Mouse (Mus musculus): ENCODE data around the gene Itpr2. TPM values are rescaled to one million over a fixed set of nuclear protein-coding genes. Genes with fewer than 3 reads are reported as not detected.

The Itpr2 gene
- polyA plus RNA-seq (2017; shearing (Covaris generic)): 268 TPM

GRCm38 (mm10) chr6:146501866-146502804 is at the start of gene Itpr2:
Gene Itpr2 (minus strand): TSS chr6:146502223.

Other genes starting within 250 kb of the Itpr2 start
- gene Fgfr1op2, start 75.0 kb upstream of the Itpr2 start, polyA plus RNA-seq (2017; shearing (Covaris generic)): 213 TPM
- gene Ints13, start 75.6 kb upstream of the Itpr2 start, polyA plus RNA-seq (2017; shearing (Covaris generic)): 111 TPM
- 93.2 TPM for gene Med21, start 140.3 kb upstream of the Itpr2 start, polyA plus RNA-seq (2017; shearing (Covaris generic))
- gene Tm7sf3, start 140.6 kb upstream of the Itpr2 start, polyA plus RNA-seq (2017; shearing (Covaris generic)): 2.7 TPM
- gene Stk38l, start 222.8 kb upstream of the Itpr2 start, polyA plus RNA-seq (2017; shearing (Covaris generic)): 9.7 TPM

All from activated CD4-positive, CD25-positive, alpha-beta regulatory T cell, adult 9 weeks (primary cell).